Mouse (Mus musculus) spleen, adult 2 months (tissue): ENCODE results near the gene Pde1c.

Source experiments
- CTCF ChIP-seq: fragments of 200-500 bp; IDR thresholded peaks from 2 replicates; pipeline ENCODE4 v1.5.1; 2011; ENCODE audit warnings: mild to moderate bottlenecking, inconsistent platforms; ENCODE audit not compliant: insufficient read depth, insufficient read length, insufficient replicate concordance; ENCODE audit errors: extremely low read depth
- POLR2A ChIP-seq: fragments of 200-500 bp; IDR thresholded peaks from 2 replicates; pipeline ENCODE4 v1.6.1; 2011; ENCODE audit warnings: low read depth, low read length, inconsistent platforms

DNA sequence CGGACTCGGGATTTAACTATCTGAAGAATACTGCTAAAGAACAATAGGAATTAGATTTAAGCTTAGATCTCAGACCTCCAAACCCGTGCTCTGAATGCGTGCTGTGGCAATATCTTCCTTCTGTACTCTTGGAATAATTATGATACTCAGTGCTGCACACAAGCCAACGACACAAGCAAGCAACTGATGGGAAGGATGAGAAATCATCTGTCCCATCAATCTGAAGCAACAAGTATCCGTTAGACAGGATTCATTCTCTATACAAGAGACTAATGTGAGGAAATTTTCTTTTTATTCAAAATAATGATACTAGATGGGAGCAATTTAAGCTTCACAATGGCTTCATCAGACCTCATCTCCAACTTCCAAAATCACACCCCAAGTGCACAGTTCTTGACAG, 237.5 kb downstream of the Pde1c start:
- TF ChIP-seq CTCF (no peak), POLR2A (no peak)
